Mouse (Mus musculus): ENCODE results near the gene Slc7a4. TPM values are rescaled to one million over a fixed set of nuclear protein-coding genes. Genes with fewer than 3 reads are reported as not detected.
A peak's percentile ranks its signal among the peaks of the same experiment; 100 is the strongest.

Slc7a4 gene
- polyA plus RNA-seq, 1 experiment from 2014 or later, result 6.2 TPM

DNA sequence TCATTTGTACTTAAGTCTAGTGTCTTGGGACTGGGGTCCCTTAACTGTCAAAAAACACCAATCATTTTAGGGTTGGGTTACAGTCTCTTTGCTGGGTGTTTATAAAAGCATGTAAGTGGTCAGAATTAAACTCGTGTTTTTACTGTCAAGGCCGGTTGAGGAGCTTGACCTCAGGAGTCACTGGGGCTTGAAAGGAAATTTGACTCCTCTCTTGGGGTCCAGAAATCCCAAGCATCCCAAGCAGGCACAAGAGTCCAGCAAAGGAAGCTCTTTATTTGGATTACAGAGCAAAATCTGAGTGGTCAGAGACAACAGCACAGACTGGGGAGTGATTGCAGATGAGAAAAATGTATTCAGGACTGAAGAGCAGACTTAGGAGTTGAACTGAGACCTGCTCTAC, 7.7 kb upstream of the Slc7a4 start:
- H3K9me3 ChIP-seq (ENCODE audit: low read depth, low read length), result no peaks in the 10 kb centered on the region
- H3K27ac ChIP-seq (ENCODE audit: low read depth), result no peak overlapping the region
- no peak overlapping the region for H3K9ac ChIP-seq
- H3K4me3 ChIP-seq (ENCODE audit: low read depth, low read length), result no peak overlapping the region
- TF ChIP-seq CTCF (IDR thresholded peaks at IDR 0.05; ENCODE audit: low read depth), result no peak
- 7% methylated on average over 2 of the region's 2 CpGs for WGBS
- no peak overlapping the region for H3K4me2 ChIP-seq
- DNase-seq, result no peak
- no peaks in the 10 kb centered on the region for H3K4me1 ChIP-seq (ENCODE audit: insufficient read depth)
- no peak for ATAC-seq (ENCODE audit: insufficient read depth)
- H3K27me3 ChIP-seq (ENCODE audit: insufficient read depth, low read length), result no peaks in the 10 kb centered on the region
- H3K36me3 ChIP-seq (ENCODE audit: insufficient read depth), result no peaks in the 10 kb centered on the region

GRCm38 (mm10) chr16:17584555-17584954, 1.5 kb upstream of the Slc7a4 start:
- no peak for DNase-seq
- Histone ChIP-seq H3K9ac (no peak overlapping the region), H3K9me3 (ENCODE audit: low read depth, low read length) (no peaks in the 10 kb centered on the region), H3K36me3 (ENCODE audit: insufficient read depth) (no peaks in the 10 kb centered on the region), H3K4me2 (no peak overlapping the region), H3K4me3 (ENCODE audit: low read depth, low read length) (no peak overlapping the region), H3K4me1 (ENCODE audit: insufficient read depth) (no peaks in the 10 kb centered on the region), H3K27me3 (ENCODE audit: insufficient read depth, low read length) (no peaks in the 10 kb centered on the region), H3K27ac (ENCODE audit: low read depth) (no peak overlapping the region)
- ATAC-seq (ENCODE audit: insufficient read depth), result no peak
- WGBS, result 83% methylated on average over 7 of the region's 7 CpGs
- TF ChIP-seq CTCF (IDR thresholded peaks at IDR 0.05; ENCODE audit: low read depth), result no peak

DNA sequence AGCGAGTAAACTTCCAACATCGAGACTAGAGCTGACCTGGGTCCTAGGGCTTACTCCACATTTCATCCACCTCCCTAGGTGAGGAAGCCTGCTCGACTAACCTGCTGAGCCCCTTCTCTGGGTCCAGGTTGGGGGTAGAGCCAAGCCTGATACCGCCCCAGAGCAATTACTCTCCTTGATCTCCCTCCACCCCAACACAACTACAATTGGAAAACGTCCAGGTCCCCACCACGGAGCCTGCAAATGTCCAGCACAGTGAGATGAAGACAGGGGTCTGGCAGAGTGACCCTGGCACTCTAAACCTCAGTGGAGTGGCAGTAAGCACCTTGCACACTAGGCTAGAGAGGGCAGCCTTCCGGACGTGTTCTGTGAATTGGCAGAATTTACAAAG, 6.2 kb downstream of the Slc7a4 start:
- Histone ChIP-seq H3K4me2 (peak overlapping the region; percentile 81), H3K36me3 (ENCODE audit: insufficient read depth) (no peaks in the 10 kb centered on the region), H3K4me3 (ENCODE audit: low read depth, low read length) (peak overlapping the region; percentile 48), H3K27ac (ENCODE audit: low read depth) (no peak overlapping the region), H3K9me3 (ENCODE audit: low read depth, low read length) (no peaks in the 10 kb centered on the region), H3K4me1 (ENCODE audit: insufficient read depth) (no peaks in the 10 kb centered on the region), H3K27me3 (ENCODE audit: insufficient read depth, low read length) (peaks cover 29% of the 10 kb centered on the region), H3K9ac (peak overlapping the region; percentile 50)
- WGBS, result 14% methylated on average over 8 of the region's 8 CpGs
- ATAC-seq (ENCODE audit: insufficient read depth) (no peak), DNase-seq (no peak)
- no peak for TF ChIP-seq CTCF (IDR thresholded peaks at IDR 0.05; ENCODE audit: low read depth)

DNA sequence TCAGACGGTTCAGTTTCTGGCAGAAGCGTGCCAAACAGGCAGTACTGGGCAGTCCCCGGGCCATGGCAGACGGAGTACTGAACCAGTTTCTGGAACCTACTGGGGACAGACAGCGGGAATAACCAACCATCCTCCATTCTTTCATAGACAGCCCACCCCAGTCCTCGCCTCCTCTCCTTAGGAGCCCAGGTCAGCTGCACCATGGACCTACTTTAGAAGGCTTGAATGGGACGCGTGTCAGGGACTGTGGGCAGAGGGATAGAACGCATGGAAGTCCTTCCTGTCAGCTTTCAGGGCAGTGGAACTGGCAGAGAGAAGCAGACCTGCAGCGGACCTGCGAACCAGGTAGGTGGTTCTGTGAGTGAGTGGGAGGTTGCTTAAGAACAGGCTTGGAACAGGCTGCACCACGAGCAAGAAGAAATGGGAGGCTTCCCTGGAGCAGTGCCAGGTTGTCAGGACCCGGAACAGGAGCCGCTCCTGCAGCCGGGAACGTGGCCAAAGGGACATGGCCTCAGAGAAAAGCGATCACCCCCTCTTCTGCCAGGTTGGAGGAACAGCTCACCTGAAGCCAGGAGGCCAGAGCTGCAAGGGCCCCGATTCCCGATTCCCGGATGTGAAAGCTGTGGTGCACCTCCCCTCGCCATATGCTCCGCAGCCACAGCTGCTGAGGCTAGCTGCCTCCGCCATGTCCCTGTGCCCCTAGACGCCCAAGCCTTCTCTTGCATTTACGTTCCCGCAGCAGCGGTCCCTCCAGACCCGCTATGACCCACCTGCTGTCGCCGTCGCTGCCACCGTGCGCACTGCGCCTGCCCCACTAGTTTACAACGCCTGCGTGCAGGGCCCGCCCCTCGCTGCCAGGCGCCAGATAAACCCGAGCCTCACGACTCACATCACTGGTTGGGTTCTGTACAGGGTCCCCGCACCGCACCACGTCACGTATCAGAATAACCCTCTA, 6.9 kb downstream of the Slc7a4 start:
- H3K36me3 ChIP-seq (ENCODE audit: insufficient read depth), result no peaks in the 10 kb centered on the region
- DNase-seq (peak; percentile 76), ATAC-seq (ENCODE audit: insufficient read depth) (peak; percentile 68)
- H3K9me3 ChIP-seq (ENCODE audit: low read depth, low read length), result no peaks in the 10 kb centered on the region
- 12% methylated on average over 45 of the region's 45 CpGs for WGBS
- H3K4me2 ChIP-seq, result peak overlapping the region; percentile 81
- no peak for TF ChIP-seq CTCF (IDR thresholded peaks at IDR 0.05; ENCODE audit: low read depth)
- H3K4me1 ChIP-seq (ENCODE audit: insufficient read depth), result no peaks in the 10 kb centered on the region
- H3K27ac ChIP-seq (ENCODE audit: low read depth), result no peak overlapping the region
- peaks cover 29% of the 10 kb centered on the region for H3K27me3 ChIP-seq (ENCODE audit: insufficient read depth, low read length)
- peak overlapping the region; percentile 50 for H3K9ac ChIP-seq
- H3K4me3 ChIP-seq (ENCODE audit: low read depth, low read length), result peak overlapping the region; percentile 48

GRCm38 (mm10) chr16:17566186-17566585, 16.8 kb downstream of the Slc7a4 start:
- Histone ChIP-seq H3K4me3 (ENCODE audit: low read depth, low read length) (no peak overlapping the region), H3K4me2 (no peak overlapping the region), H3K36me3 (ENCODE audit: insufficient read depth) (no peaks in the 10 kb centered on the region), H3K27me3 (ENCODE audit: insufficient read depth, low read length) (no peaks in the 10 kb centered on the region), H3K9ac (no peak overlapping the region), H3K27ac (ENCODE audit: low read depth) (no peak overlapping the region), H3K9me3 (ENCODE audit: low read depth, low read length) (no peaks in the 10 kb centered on the region), H3K4me1 (ENCODE audit: insufficient read depth) (no peaks in the 10 kb centered on the region)
- DNase-seq, result peak; percentile 30
- TF ChIP-seq CTCF (IDR thresholded peaks at IDR 0.05; ENCODE audit: low read depth), result peak; percentile 43
- 14% methylated on average over 4 of the region's 4 CpGs for WGBS
- ATAC-seq (ENCODE audit: insufficient read depth), result no peak

DNA sequence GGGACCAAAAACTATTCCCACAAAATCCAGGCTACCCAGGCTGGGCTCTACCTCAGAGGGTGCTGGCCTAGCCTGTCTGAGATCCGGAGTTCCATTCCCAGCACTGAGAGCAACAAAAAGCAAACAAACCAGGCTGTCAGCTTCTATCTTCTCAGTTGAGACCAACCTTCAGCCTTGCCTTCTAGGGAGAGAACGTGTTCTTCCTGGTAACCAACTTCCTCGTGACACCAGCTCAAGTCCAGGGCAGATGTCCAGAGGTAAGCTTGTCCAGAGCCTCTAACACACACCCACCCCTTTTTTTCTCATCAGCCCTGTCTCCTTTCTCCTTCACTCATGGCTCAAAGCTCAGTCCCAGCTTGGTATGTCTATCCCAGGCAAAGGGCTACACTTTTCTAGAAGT, 18.2 kb downstream of the Slc7a4 start:
- H3K9ac ChIP-seq, result no peak overlapping the region
- TF ChIP-seq CTCF (IDR thresholded peaks at IDR 0.05; ENCODE audit: low read depth), result no peak
- no peak overlapping the region for H3K4me2 ChIP-seq
- ATAC-seq (ENCODE audit: insufficient read depth) (no peak), DNase-seq (no peak)
- H3K4me1 ChIP-seq (ENCODE audit: insufficient read depth), result no peaks in the 10 kb centered on the region
- no peaks in the 10 kb centered on the region for H3K27me3 ChIP-seq (ENCODE audit: insufficient read depth, low read length)
- H3K9me3 ChIP-seq (ENCODE audit: low read depth, low read length), result no peaks in the 10 kb centered on the region
- no peak overlapping the region for H3K27ac ChIP-seq (ENCODE audit: low read depth)
- no peaks in the 10 kb centered on the region for H3K36me3 ChIP-seq (ENCODE audit: insufficient read depth)
- H3K4me3 ChIP-seq (ENCODE audit: low read depth, low read length), result no peak overlapping the region
- 49% methylated on average over 3 of the region's 3 CpGs for WGBS

DNA sequence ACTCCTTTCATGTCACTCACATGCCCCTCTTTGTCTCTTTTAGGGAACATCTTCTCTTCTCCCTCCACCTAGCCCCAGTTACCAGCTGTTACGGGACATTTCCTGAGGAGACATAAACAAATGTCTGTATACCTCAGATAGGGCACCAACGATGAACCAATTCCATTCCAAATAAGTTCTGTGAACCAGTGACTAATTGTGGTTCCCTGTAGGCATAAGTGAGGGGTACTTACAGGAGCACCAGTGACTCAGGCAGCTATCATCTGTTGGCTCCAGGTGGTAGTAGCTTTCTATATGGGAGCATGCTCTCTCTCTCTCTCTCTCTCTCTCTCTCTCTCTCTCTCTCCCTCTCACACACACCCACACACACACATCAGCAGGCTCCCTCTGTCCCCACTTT, 18.8 kb downstream of the Slc7a4 start:
- Histone ChIP-seq H3K27me3 (ENCODE audit: insufficient read depth, low read length) (no peaks in the 10 kb centered on the region), H3K4me3 (ENCODE audit: low read depth, low read length) (no peak overlapping the region), H3K9ac (no peak overlapping the region), H3K9me3 (ENCODE audit: low read depth, low read length) (no peaks in the 10 kb centered on the region), H3K27ac (ENCODE audit: low read depth) (no peak overlapping the region), H3K4me2 (no peak overlapping the region), H3K4me1 (ENCODE audit: insufficient read depth) (peaks cover under 1% of the 10 kb centered on the region; the same call in 1 of the 2 replicates), H3K36me3 (ENCODE audit: insufficient read depth) (no peaks in the 10 kb centered on the region)
- DNase-seq (no peak), ATAC-seq (ENCODE audit: insufficient read depth) (no peak)
- no peak for TF ChIP-seq CTCF (IDR thresholded peaks at IDR 0.05; ENCODE audit: low read depth)
- 39% methylated on average over 2 of the region's 2 CpGs for WGBS

Data from lung, embryonic 14.5 days (tissue).